Mouse (Mus musculus) E14TG2a.4 (cell line): ENCODE data around the gene Scaf1.

Experiments used
- CTCF ChIP-seq: conservative IDR thresholded peaks from 2 replicates; pipeline ENCODE4 v1.5.1; 2014; ENCODE audit warnings: low read length
- NANOG ChIP-seq: IDR thresholded peaks from 2 replicates; pipeline ENCODE4 v1.6.1; 2014; ENCODE audit warnings: borderline replicate concordance, low read length, mixed read lengths
- POU5F1 ChIP-seq: IDR thresholded peaks from 2 replicates; pipeline ENCODE4 v1.6.1; 2014; ENCODE audit warnings: low read length, borderline replicate concordance

- TF ChIP-seq POU5F1 = no peak
- no peak for TF ChIP-seq CTCF
- no peak for TF ChIP-seq NANOG
Measured at GRCm38 (mm10) chr7:45012824-45013223, 3.3 kb downstream of the Scaf1 start.
